Mouse (Mus musculus) brain, embryonic 14.5 days (tissue): ENCODE data around the gene Vangl2. TPM values are rescaled to one million over a fixed set of nuclear protein-coding genes. Genes with fewer than 3 reads are reported as not detected.

Experiments
- DNase-seq: peaks from one replicate; pipeline ENCODE4 v3.0.0-alpha.2; 2011; ENCODE audit warnings: low read depth
- CTCF ChIP-seq: fragments of 200-500 bp; IDR thresholded peaks from 2 replicates; pipeline ENCODE4 v1.5.1; 2012; ENCODE audit warnings: inconsistent platforms, mild to moderate bottlenecking, moderate library complexity, borderline replicate concordance; ENCODE audit not compliant: insufficient read depth, insufficient read length; ENCODE audit errors: extremely low read depth
- POLR2A ChIP-seq: fragments of 200-500 bp; IDR thresholded peaks from 2 replicates; pipeline ENCODE4 v1.6.1; 2012; ENCODE audit warnings: mild to moderate bottlenecking, inconsistent platforms, borderline replicate concordance; ENCODE audit not compliant: poor library complexity, insufficient read depth, insufficient read length, severe bottlenecking; ENCODE audit errors: extremely low read depth
- polyA plus RNA-seq: library from polyadenylated mRNA; depleted of rRNA; stranded (reverse); fragments of >200 nt; gene quantifications from 2 replicates; pipeline ENCODE4 v1.2.3, GENCODE M21; 2012

Gene Vangl2
- polyA plus RNA-seq, 1 experiment: 87.3 TPM

- TF ChIP-seq POLR2A (no peak), CTCF (no peak)
- peak; percentile 70 for DNase-seq
Measured at GRCm38 (mm10) chr1:172058321-172058720, 30.1 kb upstream of the Vangl2 start.

- TF ChIP-seq CTCF (no peak), POLR2A (no peak)
- DNase-seq: peak; percentile 89
Measured at GRCm38 (mm10) chr1:172057491-172057921, 29.3 kb upstream of the Vangl2 start, which contains the start of gene Nhlh1. Gene Nhlh1 (minus strand): TSS chr1:172057573.

- TF ChIP-seq POLR2A (no peak), CTCF (no peak)
Measured at GRCm38 (mm10) chr1:172056251-172056650, 28.0 kb upstream of the Vangl2 start.

GRCm38 (mm10) chr1:172053541-172054440 lies 25.5 kb upstream of the Vangl2 start:
- TF ChIP-seq CTCF: no peak
- TF ChIP-seq POLR2A: no peak
- DNase-seq: peak; percentile 55

More at GRCm38 (mm10) chr1:172056251-172056650, 28.0 kb upstream of the Vangl2 start:
- DNase-seq: peak; percentile 43

GRCm38 (mm10) chr1:172052766-172053279 lies 24.6 kb upstream of the Vangl2 start:
- DNase-seq: no peak
- TF ChIP-seq POLR2A (no peak), CTCF (no peak)

GRCm38 (mm10) chr1:172049131-172049782 lies 21.0 kb upstream of the Vangl2 start:
- peak; percentile 83 for DNase-seq
- TF ChIP-seq POLR2A: no peak
- TF ChIP-seq CTCF: no peak

GRCm38 (mm10) chr1:172048241-172048734 lies 20.0 kb upstream of the Vangl2 start:
- DNase-seq: peak; percentile 95
- TF ChIP-seq POLR2A: no peak
- TF ChIP-seq CTCF: no peak

- DNase-seq: peak; percentile 94
- peak; percentile 92 for TF ChIP-seq CTCF
- no peak for TF ChIP-seq POLR2A
Measured at GRCm38 (mm10) chr1:172046938-172047337, 18.7 kb upstream of the Vangl2 start.

GRCm38 (mm10) chr1:172046410-172046809 lies 18.2 kb upstream of the Vangl2 start:
- DNase-seq: no peak
- no peak for TF ChIP-seq CTCF
- no peak for TF ChIP-seq POLR2A

- no peak for TF ChIP-seq POLR2A
- no peak for TF ChIP-seq CTCF
- no peak for DNase-seq
Measured at GRCm38 (mm10) chr1:172029914-172030313, 1.7 kb upstream of the Vangl2 start.

- TF ChIP-seq CTCF (no peak), POLR2A (no peak)
- DNase-seq: peak; percentile 92
Measured at GRCm38 (mm10) chr1:172027809-172028102, 488 bp downstream of the Vangl2 start.
